Mouse (Mus musculus) liver, adult 2 months (tissue): ENCODE results near the gene Rap1a. TPM values are rescaled to one million over a fixed set of nuclear protein-coding genes. Genes with fewer than 3 reads are reported as not detected.

Source experiments
- DNase-seq: peaks from one replicate; pipeline ENCODE4 v3.0.0-alpha.2; 2011; ENCODE audit warnings: low read depth, low spot score; ENCODE audit errors: extremely low read depth
- H3K27ac ChIP-seq: fragments of 200-500 bp; replicated peaks from 2 replicates; pipeline ENCODE4 v1.5.1; 2012; ENCODE audit warnings: low read depth, mild to moderate bottlenecking, control low read depth, inconsistent platforms, low read length; ENCODE audit not compliant: insufficient read depth
- H3K27me3 ChIP-seq: fragments of 200-500 bp; 2 replicates; pipeline ENCODE4 v1.6.1; 2012; ENCODE audit warnings: mild to moderate bottlenecking, moderate library complexity, low read length, inconsistent platforms; ENCODE audit not compliant: control insufficient read depth, insufficient read depth
- H3K36me3 ChIP-seq: fragments of 200-500 bp; 2 replicates; pipeline ENCODE4 v1.6.1; 2012; ENCODE audit warnings: low read length, inconsistent platforms; ENCODE audit not compliant: control insufficient read depth, insufficient read depth
- H3K4me1 ChIP-seq: fragments of 200-500 bp; 2 replicates; pipeline ENCODE4 v1.6.1; 2011; ENCODE audit warnings: low read length; ENCODE audit not compliant: control insufficient read depth, insufficient read depth
- H3K4me3 ChIP-seq: fragments of 200-500 bp; 2 replicates; pipeline ENCODE4 v1.5.1; 2011; ENCODE audit warnings: low read depth, mild to moderate bottlenecking, control low read depth, low read length, moderate library complexity; ENCODE audit not compliant: insufficient read depth
- H3K79me2 ChIP-seq: fragments of 200-500 bp; 2 replicates; pipeline ENCODE4 v1.6.1; 2012; ENCODE audit warnings: inconsistent platforms, mild to moderate bottlenecking, low read length, moderate library complexity; ENCODE audit not compliant: control insufficient read depth, insufficient read depth
- H3K9ac ChIP-seq: fragments of 200-500 bp; 2 replicates; pipeline ENCODE4 v1.6.1; 2012; ENCODE audit warnings: low read depth, mild to moderate bottlenecking, control low read depth, inconsistent platforms, low read length
- CTCF ChIP-seq: fragments of 200-500 bp; IDR thresholded peaks from 2 replicates; pipeline ENCODE4 v1.5.1; 2011; ENCODE audit warnings: low read depth, low read length, control low read depth
- POLR2A ChIP-seq: fragments of 200-500 bp; IDR thresholded peaks from 2 replicates; pipeline ENCODE4 v1.6.1; 2011; ENCODE audit warnings: low read length, control low read depth; ENCODE audit not compliant: insufficient read depth; ENCODE audit errors: extremely low read depth
- WGBS: fragments of 180-500 bp; shearing (Covaris S2); methylation state at CpG from one replicate; pipeline ENCODE4 v1.1.7; 2018; 5-methylcytosine and 5-hydroxymethylcytosine counted together
- polyA plus RNA-seq: library from polyadenylated mRNA; depleted of rRNA; stranded (reverse); fragments of >200 nt; gene quantifications from 2 replicates; pipeline ENCODE4 v1.2.3, GENCODE M21; 2012
- total RNA-seq: library from RNA; depleted of rRNA; stranded (reverse); fragments of >200 nt; gene quantifications from 2 replicates; pipeline ENCODE4 v1.2.3, GENCODE M21; 2014

Gene Rap1a
- total and polyA plus RNA-seq, 2 experiments: 8.7 to 65.2 TPM

DNA sequence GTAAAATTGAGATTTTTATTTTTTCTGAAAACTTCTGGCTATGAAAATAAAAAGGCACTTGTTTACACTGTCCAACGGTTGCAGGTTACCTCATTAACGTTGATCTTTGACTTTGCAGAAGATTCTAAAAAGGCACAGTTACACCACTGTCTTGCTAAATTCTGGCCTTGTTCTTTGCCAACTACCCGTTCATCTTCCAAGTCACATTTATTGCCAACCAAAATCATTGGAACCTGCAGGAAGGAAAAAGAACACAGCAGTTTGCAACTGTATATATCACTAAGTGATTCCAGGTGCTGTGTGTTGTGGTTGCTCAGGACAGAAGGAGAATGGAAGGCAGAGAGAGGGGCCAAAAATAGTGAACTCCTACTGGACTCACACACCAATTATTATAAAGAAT is 63.5 kb downstream of the Rap1a start:
- peak; percentile 92 for DNase-seq
- peak overlapping the region; percentile 70 for H3K27ac ChIP-seq
- H3K9ac ChIP-seq: no peak overlapping the region
- H3K27me3 ChIP-seq: no peaks in the 10 kb centered on the region
- TF ChIP-seq CTCF (no peak), POLR2A (no peak)
- no peaks in the 10 kb centered on the region; the same call in 1 of the 2 replicates for H3K79me2 ChIP-seq
- peaks cover 19% of the 10 kb centered on the region for H3K36me3 ChIP-seq
- 25% methylated on average over 3 of the region's 3 CpGs for WGBS
- no peak overlapping the region for H3K4me3 ChIP-seq
- peaks cover 28% of the 10 kb centered on the region for H3K4me1 ChIP-seq

DNA sequence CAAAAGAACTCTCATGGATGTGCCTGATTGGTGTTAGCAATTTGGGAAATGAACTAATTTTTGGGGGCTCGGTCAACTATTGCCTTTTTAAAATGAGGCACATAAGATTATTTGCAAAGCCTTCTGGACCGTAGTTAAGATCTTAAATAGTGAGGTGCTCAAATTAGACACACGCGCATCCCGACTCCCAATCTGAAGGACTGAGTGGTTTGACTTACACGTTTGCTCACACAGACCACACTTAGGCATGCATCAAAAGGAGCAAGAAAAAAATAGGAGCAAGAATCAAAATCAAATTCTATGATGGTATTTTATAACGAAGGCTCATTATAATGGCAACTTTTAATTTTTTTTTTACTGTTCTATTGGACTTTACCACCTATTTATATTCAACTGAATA is 64.1 kb downstream of the Rap1a start:
- WGBS: 74% methylated on average over 7 of the region's 7 CpGs

DNA sequence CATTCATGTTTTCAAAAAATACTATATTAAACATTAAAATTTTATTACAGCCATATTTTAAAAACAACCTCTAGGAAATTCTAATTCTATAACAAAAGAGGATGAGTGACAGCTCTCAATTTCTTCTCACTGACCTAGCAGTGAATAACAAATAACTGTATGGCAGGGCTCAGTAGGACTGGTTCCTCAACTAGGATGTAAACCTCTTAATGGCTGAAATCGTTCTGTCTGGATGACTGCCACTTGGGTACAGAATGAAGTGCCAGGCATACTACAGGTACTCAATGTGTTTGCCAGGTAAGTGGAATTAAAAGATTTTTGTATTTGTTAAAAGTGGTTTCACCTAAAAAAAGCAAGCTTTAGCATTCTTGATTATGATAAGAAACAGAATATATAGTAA is 65.0 kb downstream of the Rap1a start:
- TF ChIP-seq POLR2A: no peak
- no peak for TF ChIP-seq CTCF
- Histone ChIP-seq H3K36me3 (peaks cover 19% of the 10 kb centered on the region), H3K4me1 (peaks cover 22% of the 10 kb centered on the region), H3K4me3 (no peak overlapping the region), H3K27ac (no peak overlapping the region), H3K9ac (no peak overlapping the region), H3K79me2 (no peaks in the 10 kb centered on the region; the same call in 1 of the 2 replicates), H3K27me3 (no peaks in the 10 kb centered on the region)
- DNase-seq: peak; percentile 39
- WGBS: 28% methylated on average over 1 of the region's 1 CpGs

More for the DNA sequence above, 64.1 kb downstream of the Rap1a start:
- Histone ChIP-seq H3K4me1 (peaks cover 25% of the 10 kb centered on the region), H3K9ac (no peak overlapping the region), H3K27ac (peak overlapping the region; percentile 85), H3K79me2 (no peaks in the 10 kb centered on the region; the same call in 1 of the 2 replicates), H3K4me3 (no peak overlapping the region), H3K27me3 (no peaks in the 10 kb centered on the region), H3K36me3 (peaks cover 19% of the 10 kb centered on the region)
- TF ChIP-seq POLR2A (no peak), CTCF (no peak)
- DNase-seq: no peak

DNA sequence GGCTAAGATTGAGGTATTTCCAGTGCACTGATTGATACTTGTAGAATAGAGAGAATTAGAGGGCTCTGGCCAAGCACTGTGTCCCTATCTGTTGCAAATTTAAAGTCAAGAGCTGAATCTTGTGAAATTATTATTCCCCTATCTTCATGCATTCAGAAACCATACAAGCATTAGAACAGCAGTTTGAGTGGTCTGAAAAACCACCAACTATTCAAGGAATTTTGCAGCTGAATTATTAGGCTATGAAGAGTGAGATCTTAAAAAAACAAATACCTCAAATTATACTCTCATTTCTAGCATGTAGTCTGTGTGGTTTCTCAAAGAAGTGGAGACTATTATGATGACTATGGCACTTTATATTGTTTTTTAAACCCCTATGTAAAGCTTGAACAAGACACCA is 65.9 kb downstream of the Rap1a start:
- no peak overlapping the region for H3K27ac ChIP-seq
- TF ChIP-seq CTCF (no peak), POLR2A (no peak)
- H3K9ac ChIP-seq: no peak overlapping the region
- no peak for DNase-seq
- H3K27me3 ChIP-seq: no peaks in the 10 kb centered on the region
- H3K4me1 ChIP-seq: peaks cover 18% of the 10 kb centered on the region
- H3K79me2 ChIP-seq: no peaks in the 10 kb centered on the region; the same call in 1 of the 2 replicates
- peaks cover 27% of the 10 kb centered on the region for H3K36me3 ChIP-seq
- H3K4me3 ChIP-seq: no peak overlapping the region

DNA sequence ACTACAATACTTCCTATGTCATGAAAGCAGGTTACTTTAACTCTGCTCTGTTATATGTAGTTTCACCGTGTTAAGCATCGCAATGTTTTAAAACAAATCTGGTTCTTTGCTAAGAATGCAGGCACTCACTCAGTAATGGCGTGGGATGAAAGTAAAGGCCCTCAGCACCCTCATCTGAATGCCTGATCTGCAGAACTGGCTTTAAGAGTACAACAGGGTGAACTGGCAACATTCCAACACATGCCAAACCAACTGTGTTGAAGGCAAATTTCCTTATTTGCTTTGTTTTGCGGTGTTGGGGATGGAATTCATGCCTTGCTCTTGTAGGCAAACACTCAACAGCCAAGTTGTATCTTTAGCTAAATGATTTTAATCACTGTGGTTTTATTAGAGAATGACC is 67.6 kb downstream of the Rap1a start:
- Histone ChIP-seq H3K79me2 (no peaks in the 10 kb centered on the region; the same call in 1 of the 2 replicates), H3K4me1 (peaks cover 13% of the 10 kb centered on the region), H3K27me3 (no peaks in the 10 kb centered on the region), H3K4me3 (no peak overlapping the region), H3K27ac (no peak overlapping the region), H3K36me3 (peaks cover 25% of the 10 kb centered on the region), H3K9ac (no peak overlapping the region)
- no peak for TF ChIP-seq CTCF
- 79% methylated on average over 4 of the region's 4 CpGs for WGBS
- DNase-seq: peak; percentile 46

DNA sequence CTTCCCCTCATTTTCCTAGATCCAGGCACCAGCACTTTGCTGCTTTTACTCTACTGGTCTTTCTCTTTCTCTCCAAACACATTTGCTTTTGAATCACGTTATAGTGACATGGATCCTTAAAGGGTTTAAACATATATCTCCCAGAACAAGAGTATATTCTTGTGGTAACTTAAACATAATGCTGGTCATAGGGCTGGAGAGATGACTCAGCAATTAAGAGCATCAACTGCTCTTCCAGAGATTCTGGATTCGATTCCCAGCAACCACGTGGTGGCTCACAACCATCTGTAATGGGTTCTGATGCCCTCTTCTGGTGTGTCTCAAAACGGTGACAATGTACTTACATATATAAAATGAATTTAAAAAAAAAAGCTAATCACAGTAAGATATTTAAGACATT is 68.8 kb downstream of the Rap1a start:
- Histone ChIP-seq H3K36me3 (peaks cover 24% of the 10 kb centered on the region), H3K27me3 (no peaks in the 10 kb centered on the region), H3K79me2 (no peaks in the 10 kb centered on the region; the same call in 1 of the 2 replicates), H3K4me1 (peaks cover 7% of the 10 kb centered on the region), H3K27ac (no peak overlapping the region), H3K9ac (no peak overlapping the region), H3K4me3 (no peak overlapping the region)
- no peak for DNase-seq
- WGBS: 92% methylated on average over 4 of the region's 4 CpGs
- TF ChIP-seq CTCF: no peak
- TF ChIP-seq POLR2A: no peak
